Mouse (Mus musculus): ENCODE data around the gene Gtsf1. TPM values are rescaled to one million over a fixed set of nuclear protein-coding genes. Genes with fewer than 3 reads are reported as not detected.

Gene Gtsf1
- polyA plus RNA-seq, 1 experiment from 2014 or later, result not detected

DNA sequence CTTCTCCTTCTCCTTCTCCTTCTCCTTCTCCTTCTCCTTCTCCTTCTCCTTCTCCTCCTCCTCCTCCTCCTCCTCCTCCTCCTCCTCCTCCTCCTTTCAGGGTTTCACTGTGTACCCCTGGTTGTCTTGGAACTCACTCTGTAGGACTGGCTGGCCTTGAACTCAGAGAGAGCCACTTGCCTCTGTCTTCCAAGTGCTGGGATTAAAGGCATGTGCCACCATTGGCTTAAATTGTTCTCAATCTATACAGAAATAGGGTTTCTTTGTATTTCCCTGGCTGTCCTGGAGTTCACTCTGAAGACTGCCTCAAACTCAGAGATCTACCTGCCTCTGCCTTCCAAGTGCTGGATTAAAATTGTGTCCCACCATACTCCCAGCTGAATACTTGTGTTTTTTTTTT, 57.8 kb downstream of the Gtsf1 start:
- Histone ChIP-seq H3K4me1 (replicated peaks) (peaks cover 4% of the 10 kb centered on the region; the same call in 1 of the 2 replicates), H3K4me2 (no peak overlapping the region), H3K36me3 (no peaks in the 10 kb centered on the region), H3K27me3 (peaks cover 16% of the 10 kb centered on the region), H3K9me3 (no peaks in the 10 kb centered on the region), H3K27ac (no peak overlapping the region), H3K4me3 (no peak overlapping the region), H3K9ac (no peak overlapping the region)
- no peak for ATAC-seq (ENCODE audit: low FRiP score)

DNA sequence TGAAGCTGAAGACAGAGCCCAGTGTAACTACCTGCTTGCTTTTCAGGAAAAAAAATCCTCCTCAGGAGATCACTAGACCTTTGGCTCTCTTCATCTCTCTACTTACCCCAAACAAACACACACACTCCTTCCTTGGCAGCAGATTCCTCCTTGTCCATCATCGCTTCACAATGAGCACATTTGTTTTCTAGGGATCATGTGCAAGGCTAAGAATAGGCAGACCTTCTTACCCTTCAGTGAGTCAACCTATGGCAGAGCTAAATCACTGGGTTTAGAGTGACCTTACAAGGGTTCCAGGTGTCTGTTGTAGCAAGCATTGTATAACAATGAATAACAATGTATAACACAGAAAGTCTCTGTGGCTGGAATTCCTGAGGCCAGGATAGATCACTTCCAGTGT, 58.5 kb downstream of the Gtsf1 start:
- H3K9me3 ChIP-seq, result no peaks in the 10 kb centered on the region
- no peak overlapping the region for H3K4me2 ChIP-seq
- H3K27ac ChIP-seq, result no peak overlapping the region
- ATAC-seq (ENCODE audit: low FRiP score), result no peak
- no peak overlapping the region for H3K9ac ChIP-seq
- 89% methylated on average over 1 of the region's 1 CpGs for WGBS
- H3K4me1 ChIP-seq (replicated peaks), result peaks cover 10% of the 10 kb centered on the region
- H3K27me3 ChIP-seq, result peaks cover 23% of the 10 kb centered on the region
- no peaks in the 10 kb centered on the region for H3K36me3 ChIP-seq
- H3K4me3 ChIP-seq, result no peak overlapping the region

- Histone ChIP-seq H3K4me1 (replicated peaks) (peaks cover 11% of the 10 kb centered on the region), H3K9me3 (no peaks in the 10 kb centered on the region), H3K27me3 (peaks cover 29% of the 10 kb centered on the region), H3K36me3 (no peaks in the 10 kb centered on the region), H3K4me3 (no peak overlapping the region), H3K4me2 (no peak overlapping the region), H3K27ac (no peak overlapping the region), H3K9ac (no peak overlapping the region)
- 35% methylated on average over 2 of the region's 2 CpGs for WGBS
- no peak for ATAC-seq (ENCODE audit: low FRiP score)
Measured at GRCm38 (mm10) chr15:103371208-103371607, 59.1 kb downstream of the Gtsf1 start.

- peaks cover 18% of the 10 kb centered on the region for H3K4me1 ChIP-seq (replicated peaks)
- H3K4me3 ChIP-seq, result no peak overlapping the region
- WGBS, result 57% methylated on average over 4 of the region's 4 CpGs
- no peak overlapping the region for H3K9ac ChIP-seq
- no peaks in the 10 kb centered on the region for H3K9me3 ChIP-seq
- no peak for ATAC-seq (ENCODE audit: low FRiP score)
- peaks cover 36% of the 10 kb centered on the region for H3K27me3 ChIP-seq
- H3K36me3 ChIP-seq, result no peaks in the 10 kb centered on the region
- no peak overlapping the region for H3K27ac ChIP-seq
- no peak overlapping the region for H3K4me2 ChIP-seq
Measured at GRCm38 (mm10) chr15:103370462-103370861, 59.8 kb downstream of the Gtsf1 start.

DNA sequence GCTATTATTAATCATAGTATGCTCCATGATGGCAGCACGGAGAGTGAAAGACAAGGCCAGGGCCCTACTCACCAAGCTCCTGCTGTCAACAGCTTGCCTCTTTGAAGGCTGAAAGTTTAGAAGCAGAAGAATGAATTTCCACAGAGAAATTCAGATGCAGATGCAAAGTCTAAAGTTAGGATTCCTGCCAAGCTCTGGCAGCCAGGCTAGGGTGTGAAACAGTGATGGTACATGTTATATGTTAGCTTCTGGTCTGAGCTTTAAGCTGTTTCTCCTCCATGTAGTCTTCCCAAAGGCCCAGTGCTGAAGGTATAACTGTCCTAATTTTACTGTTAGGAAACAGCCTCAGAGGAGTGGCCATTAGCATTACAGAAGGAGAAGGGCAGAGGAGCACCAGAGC, 61.1 kb downstream of the Gtsf1 start:
- Histone ChIP-seq H3K4me2 (no peak overlapping the region), H3K4me3 (no peak overlapping the region), H3K27me3 (peaks cover 49% of the 10 kb centered on the region), H3K4me1 (replicated peaks) (peaks cover 21% of the 10 kb centered on the region), H3K27ac (no peak overlapping the region), H3K9me3 (no peaks in the 10 kb centered on the region), H3K36me3 (no peaks in the 10 kb centered on the region), H3K9ac (no peak overlapping the region)
- WGBS, result 56% methylated on average over 1 of the region's 1 CpGs
- ATAC-seq (ENCODE audit: low FRiP score), result no peak

DNA sequence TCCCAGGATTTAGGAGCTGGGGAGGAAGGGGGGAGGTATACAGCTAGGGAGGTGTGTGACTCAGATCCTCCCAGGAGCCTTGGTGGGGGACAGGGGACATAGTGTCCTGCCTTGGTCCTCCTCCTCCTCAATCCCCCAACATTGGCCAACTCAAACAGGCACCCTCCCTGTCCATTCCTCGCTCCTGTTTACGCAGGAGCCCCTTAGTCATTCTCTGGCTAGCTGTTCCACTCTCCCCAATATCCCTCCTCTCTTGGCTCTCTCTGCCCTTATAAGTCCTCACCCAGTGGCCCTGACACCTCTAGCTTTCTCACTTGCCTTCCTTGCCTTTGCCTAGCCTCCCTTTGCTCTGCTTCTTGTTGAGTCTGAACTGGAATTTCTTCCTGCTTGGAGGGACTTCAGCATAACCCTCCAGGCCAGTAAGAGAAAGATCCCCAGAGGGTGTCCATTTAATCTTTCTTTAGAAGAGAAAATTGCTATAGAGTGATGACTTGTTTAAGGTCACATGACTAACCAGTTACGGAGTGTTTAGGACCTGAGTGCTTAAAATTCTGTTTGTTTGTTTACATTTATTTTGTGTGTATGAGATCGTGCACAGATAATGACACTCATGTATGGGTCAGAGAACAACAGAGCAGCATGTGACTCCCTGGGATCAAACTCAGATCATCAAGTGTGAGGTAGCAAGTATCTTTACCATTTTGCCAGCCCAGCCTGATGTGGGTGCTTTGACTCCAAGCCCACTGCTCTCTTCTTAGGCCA, 61.9 kb downstream of the Gtsf1 start:
- H3K27me3 ChIP-seq, result peaks cover 49% of the 10 kb centered on the region
- no peak overlapping the region for H3K4me2 ChIP-seq
- no peak for ATAC-seq (ENCODE audit: low FRiP score)
- no peak overlapping the region for H3K4me3 ChIP-seq
- no peaks in the 10 kb centered on the region for H3K36me3 ChIP-seq
- no peak overlapping the region for H3K9ac ChIP-seq
- H3K27ac ChIP-seq, result no peak overlapping the region
- no peaks in the 10 kb centered on the region for H3K9me3 ChIP-seq
- H3K4me1 ChIP-seq (replicated peaks), result peaks cover 21% of the 10 kb centered on the region
- 83% methylated on average over 4 of the region's 4 CpGs for WGBS

DNA sequence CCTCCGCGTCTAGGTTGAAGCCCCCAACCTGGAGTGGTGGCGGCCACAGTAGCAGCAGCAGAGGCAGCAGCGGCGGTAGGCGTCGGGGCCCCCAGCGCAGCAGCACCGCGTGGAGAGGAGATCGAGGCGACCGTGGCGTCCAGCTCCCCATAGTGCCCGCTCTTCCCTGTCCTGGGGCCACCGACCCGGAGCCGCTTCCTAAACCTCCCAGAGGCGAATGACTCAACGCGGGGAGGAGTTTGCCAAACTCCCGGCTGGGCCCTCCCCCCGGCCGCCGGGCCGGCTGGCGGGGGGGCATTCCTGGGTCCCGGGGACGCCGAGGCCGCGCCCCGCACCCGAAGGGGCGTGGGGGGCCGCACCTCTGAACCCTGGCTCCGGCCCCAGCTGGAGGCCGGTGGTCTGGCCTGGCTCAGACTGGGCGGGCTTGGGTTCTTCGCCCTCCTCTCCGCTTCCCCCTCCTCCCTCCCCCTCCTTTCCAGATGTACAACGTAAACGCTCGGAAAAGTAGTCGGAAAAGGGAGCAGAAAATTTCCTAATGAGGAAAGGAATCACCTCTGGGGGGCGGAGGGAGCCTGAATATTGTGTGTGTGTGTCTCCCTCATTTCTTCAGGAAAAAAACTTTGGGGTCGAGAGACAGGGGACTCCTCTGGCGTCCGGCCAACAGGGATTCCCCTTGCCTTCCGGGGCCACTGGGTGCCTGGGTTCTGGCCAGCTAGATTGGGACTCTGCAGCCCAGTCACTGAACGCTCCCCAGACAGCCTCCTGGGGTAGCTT, 63.7 kb downstream of the Gtsf1 start, which contains the start of gene Itga5:
Itga5 (minus strand) TSS at position 388 of the 774 bp plus-strand sequence.
- H3K27ac ChIP-seq, result no peak within 1 kb of the TSS
- no peaks in the 10 kb centered on the region for H3K9me3 ChIP-seq
- H3K9ac ChIP-seq, result peak within 1 kb of the TSS; percentile 78
- H3K4me2 ChIP-seq, result peak within 1 kb of the TSS; percentile 88
- no peaks in the 10 kb centered on the region for H3K36me3 ChIP-seq
- peaks cover 21% of the 10 kb centered on the region for H3K4me1 ChIP-seq (replicated peaks)
- ATAC-seq (ENCODE audit: low FRiP score), result peak; percentile 70
- 2% methylated on average over 31 of the region's 51 CpGs for WGBS
- peaks cover 49% of the 10 kb centered on the region for H3K27me3 ChIP-seq
- peak within 1 kb of the TSS; percentile 53 for H3K4me3 ChIP-seq

GRCm38 (mm10) chr15:103365471-103366375, 64.5 kb downstream of the Gtsf1 start:
- peak overlapping the region; percentile 53 for H3K4me3 ChIP-seq
- H3K9ac ChIP-seq, result peak overlapping the region; percentile 78
- WGBS, result 1% methylated on average over 50 of the region's 51 CpGs
- H3K36me3 ChIP-seq, result no peaks in the 10 kb centered on the region
- ATAC-seq (ENCODE audit: low FRiP score), result peak; percentile 56
- H3K9me3 ChIP-seq, result no peaks in the 10 kb centered on the region
- H3K4me1 ChIP-seq (replicated peaks), result peaks cover 21% of the 10 kb centered on the region
- H3K27ac ChIP-seq, result no peak overlapping the region
- peaks cover 49% of the 10 kb centered on the region for H3K27me3 ChIP-seq
- peak overlapping the region; percentile 88 for H3K4me2 ChIP-seq

- peaks cover 21% of the 10 kb centered on the region for H3K4me1 ChIP-seq (replicated peaks)
- H3K27me3 ChIP-seq, result peaks cover 49% of the 10 kb centered on the region
- H3K27ac ChIP-seq, result no peak overlapping the region
- H3K4me2 ChIP-seq, result peak overlapping the region; percentile 88
- 59% methylated on average over 4 of the region's 4 CpGs for WGBS
- H3K4me3 ChIP-seq, result peak overlapping the region; percentile 53; the same call in 1 of the 2 replicates
- no peaks in the 10 kb centered on the region for H3K9me3 ChIP-seq
- H3K36me3 ChIP-seq, result no peaks in the 10 kb centered on the region
- H3K9ac ChIP-seq, result no peak overlapping the region
- ATAC-seq (ENCODE audit: low FRiP score), result no peak
Measured at GRCm38 (mm10) chr15:103364761-103365160, 65.5 kb downstream of the Gtsf1 start.

- WGBS, result 63% methylated on average over 1 of the region's 1 CpGs
Measured at GRCm38 (mm10) chr15:103363809-103364208, 66.5 kb downstream of the Gtsf1 start.

DNA sequence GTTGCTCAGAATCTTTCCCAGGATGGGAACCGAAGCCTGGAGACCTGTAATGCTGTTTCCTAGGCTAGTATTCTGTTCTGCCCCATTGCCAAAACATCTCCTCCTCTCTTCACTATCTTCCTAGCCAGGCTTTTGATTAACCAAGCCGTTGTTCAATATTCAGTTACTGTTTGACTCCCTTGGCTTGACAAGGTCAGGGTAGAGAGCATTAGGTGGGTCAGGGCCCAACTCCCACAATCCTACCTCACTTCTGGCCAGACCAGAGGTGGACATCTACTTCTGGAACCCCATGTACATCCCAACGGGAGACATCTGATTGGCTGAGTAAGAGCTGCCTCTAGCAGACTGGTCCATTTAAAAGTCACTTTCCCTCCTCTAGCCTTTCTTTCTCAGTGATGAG, 67.3 kb downstream of the Gtsf1 start:
- peaks cover 37% of the 10 kb centered on the region for H3K27me3 ChIP-seq
- peaks cover 28% of the 10 kb centered on the region for H3K4me1 ChIP-seq (replicated peaks)
- H3K4me2 ChIP-seq, result no peak overlapping the region
- WGBS, result 93% methylated on average over 3 of the region's 3 CpGs
- no peak overlapping the region for H3K9ac ChIP-seq
- no peaks in the 10 kb centered on the region for H3K9me3 ChIP-seq
- no peak overlapping the region for H3K27ac ChIP-seq
- H3K4me3 ChIP-seq, result no peak overlapping the region
- H3K36me3 ChIP-seq, result no peaks in the 10 kb centered on the region
- ATAC-seq (ENCODE audit: low FRiP score), result no peak

More at GRCm38 (mm10) chr15:103363809-103364208, 66.5 kb downstream of the Gtsf1 start:
- Histone ChIP-seq H3K9me3 (no peaks in the 10 kb centered on the region), H3K4me2 (no peak overlapping the region), H3K36me3 (no peaks in the 10 kb centered on the region), H3K27me3 (peaks cover 43% of the 10 kb centered on the region), H3K9ac (no peak overlapping the region), H3K27ac (no peak overlapping the region), H3K4me3 (no peak overlapping the region), H3K4me1 (replicated peaks) (peaks cover 25% of the 10 kb centered on the region)
- ATAC-seq (ENCODE audit: low FRiP score), result no peak

- no peak overlapping the region for H3K9ac ChIP-seq
- 95% methylated on average over 7 of the region's 7 CpGs for WGBS
- no peaks in the 10 kb centered on the region for H3K36me3 ChIP-seq
- H3K27ac ChIP-seq, result no peak overlapping the region
- no peak overlapping the region for H3K4me2 ChIP-seq
- H3K9me3 ChIP-seq, result no peaks in the 10 kb centered on the region
- H3K4me1 ChIP-seq (replicated peaks), result peaks cover 28% of the 10 kb centered on the region
- ATAC-seq (ENCODE audit: low FRiP score), result no peak
- peaks cover 31% of the 10 kb centered on the region for H3K27me3 ChIP-seq
- no peak overlapping the region for H3K4me3 ChIP-seq
Measured at GRCm38 (mm10) chr15:103362333-103362732, 67.9 kb downstream of the Gtsf1 start.

Measured in hindbrain, embryonic 13.5 days (tissue).